In genomic region chr9:97428127-97428526, GRCm38 (mm10) we compare ENCODE assay signal across 30 mouse cellular contexts. TPM values are rescaled to one million over a fixed set of nuclear protein-coding genes. Genes with fewer than 3 reads are reported as not detected.
A peak's percentile ranks its signal among the peaks of the same experiment; 100 is the strongest.
DNase-seq lines count a peak whose midpoint lies in the region; ATAC-seq and TF ChIP-seq lines count a peak whose summit lies in the region.
"Had no signal": no experiment of that assay in that cellular context is flagged by ENCODE, and none has a peak within 500 bp of the region (broad histone marks: within the 10 kb centered on the region; RNA-seq: fewer than 3 reads in every experiment).

No protein-coding gene starts in this region.

- H3K4me1 ChIP-seq in thymus, adult 2 months (replicated peaks; ENCODE audit: control insufficient read depth, insufficient read depth, low read length) = no peaks in the 10 kb centered on the region
- H3K4me1 ChIP-seq in intestine, postnatal 0 days (replicated peaks; ENCODE audit: control insufficient read depth, insufficient read depth, low read length) = no peaks in the 10 kb centered on the region
- H3K4me1 ChIP-seq: embryonic facial prominence, embryonic 10.5 days; forebrain, embryonic 12.5 days; heart, embryonic 13.5 days; limb, embryonic 12.5 days; liver, embryonic 12.5 days had no signal

- 89% methylated on average over 7 of the region's 7 CpGs for WGBS in thymus, adult 2 months
- 71% methylated on average over 7 of the region's 7 CpGs for WGBS in intestine, postnatal 0 days

- no peaks in the 10 kb centered on the region for H3K27me3 ChIP-seq in thymus, adult 2 months (ENCODE audit: control insufficient read depth, insufficient read depth, low read length)
- H3K27me3 ChIP-seq in intestine, postnatal 0 days (replicated peaks; ENCODE audit: control insufficient read depth, insufficient read depth, low read length) = no peaks in the 10 kb centered on the region
- H3K27me3 ChIP-seq: forebrain, embryonic 12.5 days; heart, embryonic 13.5 days; limb, embryonic 12.5 days; liver, embryonic 12.5 days; lung, embryonic 15.5 days had no signal

- intact Hi-C loops in left cerebral cortex, postnatal 36 days (cut with DNase I) = no loop called here

- H3K4me3 ChIP-seq in thymus, adult 2 months (ENCODE audit: control insufficient read depth, insufficient read depth, low read length) = no peak overlapping the region
- H3K4me3 ChIP-seq in intestine, postnatal 0 days (ENCODE audit: low read depth, low read length) = no peak overlapping the region
- H3K4me3 ChIP-seq: embryonic facial prominence, embryonic 10.5 days; forebrain, embryonic 12.5 days; heart, embryonic 13.5 days; limb, embryonic 12.5 days; liver, embryonic 12.5 days; lung, embryonic 15.5 days had no signal

- no peak overlapping the region for H3K4me2 ChIP-seq in intestine, postnatal 0 days (replicated peaks; ENCODE audit: low read depth)
- H3K4me2 ChIP-seq: forebrain, embryonic 12.5 days; heart, embryonic 13.5 days; hindbrain, embryonic 14.5 days; limb, embryonic 12.5 days; liver, embryonic 12.5 days; lung, embryonic 15.5 days had no signal

- no peak for TF ChIP-seq CTCF in thymus, adult 2 months (IDR thresholded peaks at IDR 0.05; ENCODE audit: borderline replicate concordance, control insufficient read depth, extremely low read depth, insufficient read depth, low read length, poor library complexity)
- TF ChIP-seq CTCF in intestine, postnatal 0 days (IDR thresholded peaks at IDR 0.05; ENCODE audit: low read depth) = no peak

- ATAC-seq in frontal cortex, adult (ENCODE audit: low TSS enrichment) = peak; percentile 99
- no peak for ATAC-seq in intestine, postnatal 0 days
- ATAC-seq: liver, embryonic 12.5 days; Patski had no signal

- TF ChIP-seq POLR2A in thymus, adult 2 months (IDR thresholded peaks at IDR 0.05; ENCODE audit: control insufficient read depth, extremely low read depth, insufficient read depth, low read length, poor library complexity) = no peak

- no peaks in the 10 kb centered on the region for H3K36me3 ChIP-seq in thymus, adult 2 months (ENCODE audit: control insufficient read depth, insufficient read depth, low read length)
- no peaks in the 10 kb centered on the region for H3K36me3 ChIP-seq in intestine, postnatal 0 days (ENCODE audit: control insufficient read depth, insufficient read depth)
- H3K36me3 ChIP-seq: embryonic facial prominence, embryonic 10.5 days; forebrain, embryonic 12.5 days; heart, embryonic 13.5 days; limb, embryonic 12.5 days; liver, embryonic 12.5 days; lung, embryonic 15.5 days had no signal

- no peak overlapping the region for H3K9ac ChIP-seq in intestine, postnatal 0 days (ENCODE audit: low read depth, low read length)
- H3K9ac ChIP-seq: forebrain, embryonic 12.5 days; heart, embryonic 13.5 days; hindbrain, embryonic 14.5 days; limb, embryonic 12.5 days; liver, embryonic 12.5 days; lung, embryonic 15.5 days had no signal

- DNase-seq in frontal cortex, postnatal 10 days (ENCODE audit: low spot score in 2 of 2) = no peak
- peak; percentile 62 to 81 for DNase-seq in frontal cortex, postnatal 36 days (ENCODE audit: low spot score in 2 of 2)
- peak; percentile 72 to 77 for DNase-seq in layer of hippocampus, postnatal 36 days
- peak; percentile 79 to 84 for DNase-seq in left cerebral cortex, postnatal 36 days (ENCODE audit: low spot score in 2 of 2)
- DNase-seq in adrenal gland, postnatal 25 days = no peak
- DNase-seq in thymus, adult 2 months = no peak
- DNase-seq: adrenal gland, postnatal 14 days; cerebellum, adult 11-12 months; cerebellum, postnatal 25 days; heart, adult 18-20 months; heart, postnatal 36 days; kidney, postnatal 36 days; lung, postnatal 4 days; retina, postnatal 1 day; thymus, adult 18-20 months had no signal

- H3K9me3 ChIP-seq in intestine, postnatal 0 days (ENCODE audit: control insufficient read depth) = no peaks in the 10 kb centered on the region
- H3K9me3 ChIP-seq: embryonic facial prominence, embryonic 10.5 days; forebrain, embryonic 12.5 days; liver, embryonic 12.5 days; lung, embryonic 15.5 days had no signal

- no peak overlapping the region for H3K27ac ChIP-seq in thymus, adult 2 months (ENCODE audit: control insufficient read depth, insufficient read depth, low read length)
- no peak overlapping the region for H3K27ac ChIP-seq in intestine, postnatal 0 days (ENCODE audit: low read depth, low read length)
- H3K27ac ChIP-seq: embryonic facial prominence, embryonic 10.5 days; forebrain, embryonic 12.5 days; heart, embryonic 13.5 days; hindbrain, embryonic 14.5 days; limb, embryonic 12.5 days; liver, embryonic 12.5 days; lung, embryonic 15.5 days had no signal

RNA-seq across cellular contexts. Expression of gene Trim42, which starts 58.4 kb away (rescaled TPM):
- total RNA-seq in layer of hippocampus, postnatal 36 days (2021) = not detected
- total RNA-seq in left cerebral cortex, postnatal 36 days (2021) = not detected
- total RNA-seq in adrenal gland, postnatal 25 days (2021) = not detected in 2 replicates
- polyA plus RNA-seq in thymus, adult 2 months (2012; rRNA removed) = not detected in 2 replicates
- not detected in 2 replicates for polyA plus RNA-seq in intestine, postnatal 0 days (2015; fragmentation: Nextera tagmentation; extraction: Ambion mirVana)
- total RNA-seq: adrenal gland, postnatal 14 days; gastrocnemius, adult 8-10 months; heart, adult 18-20 months; heart, postnatal 36 days had no signal
- polyA plus RNA-seq: embryonic facial prominence, embryonic 10.5 days; forebrain, embryonic 12.5 days; heart, embryonic 13.5 days; hindbrain, embryonic 14.5 days; intestine, embryonic 14.5 days; kidney, embryonic 14.5 days; limb, embryonic 12.5 days; liver, embryonic 12.5 days; lung, embryonic 15.5 days; Patski; spleen, adult 2 months; stomach, embryonic 14.5 days had no signal

Comparison
In these comparisons a context has a peak if more than half of its experiments do, and no peak if none do; other contexts are left out.
1. DNase-seq: peak in frontal cortex, postnatal 36 days (2 of 2), layer of hippocampus, postnatal 36 days (2 of 2) and left cerebral cortex, postnatal 36 days (2 of 2); none in frontal cortex, postnatal 10 days (0 of 2), adrenal gland, postnatal 25 days (single experiment) and thymus, adult 2 months (single experiment).